Mouse (Mus musculus) limb, embryonic 11.5 days (tissue): ENCODE results near the gene Cldn7. TPM values are rescaled to one million over a fixed set of nuclear protein-coding genes. Genes with fewer than 3 reads are reported as not detected.

Source experiments
- ATAC-seq: fragments of 200-750 bp; cut with Nextera tagmentation; 2 replicates; pipeline ENCODE4 v1.8.0; 2017; ENCODE audit warnings: low read depth; ENCODE audit not compliant: insufficient number of reproducible peaks, low FRiP score, low TSS enrichment
- DNase-seq: peaks from one replicate; pipeline ENCODE4 v3.0.0-alpha.2; 2015; ENCODE audit warnings: low spot score
- H3K27ac ChIP-seq: fragments of 300-500 bp; sonication (generic); replicated peaks from 2 replicates; pipeline ENCODE4 v1.5.1; 2014; ENCODE audit warnings: low read depth, mild to moderate bottlenecking, low read length
- H3K27me3 ChIP-seq: fragments of 300-500 bp; sonication (generic); 2 replicates; pipeline ENCODE4 v1.6.1; 2014; ENCODE audit warnings: mild to moderate bottlenecking, low read length, mixed read lengths; ENCODE audit not compliant: control insufficient read depth, insufficient read depth
- H3K36me3 ChIP-seq: fragments of 300-500 bp; sonication (generic); 2 replicates; pipeline ENCODE4 v1.6.1; 2014; ENCODE audit warnings: mild to moderate bottlenecking, low read length, moderate library complexity, mixed read lengths; ENCODE audit not compliant: control insufficient read depth, insufficient read depth
- H3K4me1 ChIP-seq: fragments of 300-500 bp; sonication (generic); 2 replicates; pipeline ENCODE4 v1.6.1; 2014; ENCODE audit warnings: low read length, mixed read lengths; ENCODE audit not compliant: control insufficient read depth, insufficient read depth
- H3K4me2 ChIP-seq: fragments of 300-500 bp; sonication (generic); 2 replicates; pipeline ENCODE4 v1.6.1; 2014; ENCODE audit warnings: low read depth, mild to moderate bottlenecking, moderate library complexity; ENCODE audit not compliant: severe bottlenecking
- H3K4me3 ChIP-seq: fragments of 300-500 bp; sonication (generic); 2 replicates; pipeline ENCODE4 v1.5.1; 2014; ENCODE audit warnings: low read depth, low read length
- H3K9ac ChIP-seq: fragments of 300-500 bp; sonication (generic); 2 replicates; pipeline ENCODE4 v1.6.1; 2014; ENCODE audit warnings: mild to moderate bottlenecking, low read length
- H3K9me3 ChIP-seq: fragments of 300-500 bp; sonication (generic); 2 replicates; pipeline ENCODE4 v1.6.1; 2016; ENCODE audit warnings: low read length; ENCODE audit not compliant: control insufficient read depth
- WGBS: fragments of 180-500 bp; shearing (Covaris S2); extraction: QIAGEN DNeasy Blood & Tissue Kit; methylation state at CpG from one replicate; pipeline ENCODE4 v1.1.7; 2014; 5-methylcytosine and 5-hydroxymethylcytosine counted together
- polyA plus RNA-seq: library from polyadenylated mRNA; unstranded; fragments of >200 nt; fragmentation: Nextera tagmentation; extraction: Ambion mirVana; gene quantifications from 2 replicates; pipeline ENCODE4 v1.2.1, GENCODE M21; 2014

Gene Cldn7
- polyA plus RNA-seq, 1 experiment from 2014 or later = 13.2 TPM

GRCm38 (mm10) chr11:69945216-69945615, 19.4 kb upstream of the Cldn7 start:
- no peak overlapping the region for H3K27ac ChIP-seq
- ATAC-seq (no peak), DNase-seq (no peak)
- WGBS = 78% methylated on average over 13 of the region's 13 CpGs
- peaks cover 7% of the 10 kb centered on the region; the same call in 1 of the 2 replicates for H3K36me3 ChIP-seq
- peaks cover 7% of the 10 kb centered on the region; the same call in 1 of the 2 replicates for H3K4me1 ChIP-seq
- no peak overlapping the region for H3K9ac ChIP-seq
- no peak overlapping the region for H3K4me3 ChIP-seq
- no peak overlapping the region for H3K4me2 ChIP-seq
- no peaks in the 10 kb centered on the region for H3K9me3 ChIP-seq
- no peaks in the 10 kb centered on the region for H3K27me3 ChIP-seq

- Histone ChIP-seq H3K27ac (no peak overlapping the region), H3K4me2 (peak overlapping the region; percentile 82; the same call in 1 of the 2 replicates), H3K4me1 (peaks cover 7% of the 10 kb centered on the region; the same call in 1 of the 2 replicates), H3K4me3 (peak overlapping the region; percentile 53), H3K36me3 (peaks cover 7% of the 10 kb centered on the region; the same call in 1 of the 2 replicates), H3K27me3 (no peaks in the 10 kb centered on the region), H3K9me3 (no peaks in the 10 kb centered on the region), H3K9ac (no peak overlapping the region)
- DNase-seq = no peak
- WGBS = 91% methylated on average over 18 of the region's 18 CpGs
- ATAC-seq = no peak
Observed at GRCm38 (mm10) chr11:69945997-69946891, 18.3 kb upstream of the Cldn7 start.

- ATAC-seq = peak; percentile 57
- peak; percentile 78 for DNase-seq
- Histone ChIP-seq H3K9ac (peak overlapping the region; percentile 85), H3K4me2 (peak overlapping the region; percentile 82), H3K9me3 (no peaks in the 10 kb centered on the region), H3K4me3 (peak overlapping the region; percentile 53), H3K4me1 (peaks cover 7% of the 10 kb centered on the region; the same call in 1 of the 2 replicates), H3K27me3 (no peaks in the 10 kb centered on the region), H3K36me3 (peaks cover 7% of the 10 kb centered on the region; the same call in 1 of the 2 replicates), H3K27ac (peak overlapping the region; percentile 95)
- WGBS = 1% methylated on average over 29 of the region's 29 CpGs
Observed at GRCm38 (mm10) chr11:69947337-69948065, 17.1 kb upstream of the Cldn7 start.

GRCm38 (mm10) chr11:69948066-69948762, 16.4 kb upstream of the Cldn7 start, which contains the start of gene Slc2a4:
Gene Slc2a4, minus strand, starts transcription at chr11:69948188.
- ATAC-seq (peak; percentile 94), DNase-seq (peak; percentile 99)
- peak within 1 kb of the TSS; percentile 95 for H3K27ac ChIP-seq
- peak within 1 kb of the TSS; percentile 82 for H3K4me2 ChIP-seq
- under 1% methylated on average over 34 of the region's 34 CpGs for WGBS
- H3K4me1 ChIP-seq = peaks cover 7% of the 10 kb centered on the region; the same call in 1 of the 2 replicates
- H3K9ac ChIP-seq = peak within 1 kb of the TSS; percentile 85
- H3K27me3 ChIP-seq = no peaks in the 10 kb centered on the region
- peak within 1 kb of the TSS; percentile 53 for H3K4me3 ChIP-seq
- no peaks in the 10 kb centered on the region for H3K9me3 ChIP-seq
- peaks cover 7% of the 10 kb centered on the region; the same call in 1 of the 2 replicates for H3K36me3 ChIP-seq

- Histone ChIP-seq H3K4me1 (peaks cover 7% of the 10 kb centered on the region; the same call in 1 of the 2 replicates), H3K9ac (peak overlapping the region; percentile 85), H3K4me3 (peak overlapping the region; percentile 53), H3K27ac (peak overlapping the region; percentile 95), H3K36me3 (peaks cover 7% of the 10 kb centered on the region; the same call in 1 of the 2 replicates), H3K4me2 (peak overlapping the region; percentile 82), H3K9me3 (no peaks in the 10 kb centered on the region), H3K27me3 (no peaks in the 10 kb centered on the region)
- ATAC-seq (peak; percentile 48), DNase-seq (peak; percentile 98)
- WGBS = 0% methylated on average over 14 of the region's 14 CpGs
Observed at GRCm38 (mm10) chr11:69948763-69949150, 15.8 kb upstream of the Cldn7 start.

GRCm38 (mm10) chr11:69950807-69951459, 13.6 kb upstream of the Cldn7 start:
- ATAC-seq = no peak
- Histone ChIP-seq H3K27ac (no peak overlapping the region), H3K27me3 (no peaks in the 10 kb centered on the region), H3K4me2 (no peak overlapping the region), H3K4me1 (peaks cover 7% of the 10 kb centered on the region; the same call in 1 of the 2 replicates), H3K4me3 (no peak overlapping the region), H3K9me3 (no peaks in the 10 kb centered on the region), H3K9ac (no peak overlapping the region), H3K36me3 (no peaks in the 10 kb centered on the region)
- 41% methylated on average over 4 of the region's 4 CpGs for WGBS
- DNase-seq = no peak

- Histone ChIP-seq H3K27me3 (no peaks in the 10 kb centered on the region), H3K4me1 (peaks cover 3% of the 10 kb centered on the region; the same call in 1 of the 2 replicates), H3K27ac (no peak overlapping the region), H3K36me3 (no peaks in the 10 kb centered on the region), H3K9ac (no peak overlapping the region), H3K4me2 (no peak overlapping the region), H3K9me3 (no peaks in the 10 kb centered on the region), H3K4me3 (no peak overlapping the region)
- DNase-seq (no peak), ATAC-seq (no peak)
- WGBS = 63% methylated on average over 1 of the region's 1 CpGs
Observed at GRCm38 (mm10) chr11:69952274-69952673, 12.3 kb upstream of the Cldn7 start.
